Mouse (Mus musculus) cerebellum, adult 2 months (tissue): ENCODE results near the gene Zfp488.

ENCODE experiments used
- CTCF ChIP-seq: fragments of 200-500 bp; IDR thresholded peaks from 2 replicates; pipeline ENCODE4 v1.5.1; 2011; ENCODE audit warnings: low read depth, mild to moderate bottlenecking, control low read depth, low read length, moderate library complexity, borderline replicate concordance; ENCODE audit not compliant: insufficient read depth
- POLR2A ChIP-seq: fragments of 200-500 bp; IDR thresholded peaks from 2 replicates; pipeline ENCODE4 v1.6.1; 2011; ENCODE audit warnings: low read length, control low read depth, borderline replicate concordance; ENCODE audit not compliant: insufficient read depth

DNA sequence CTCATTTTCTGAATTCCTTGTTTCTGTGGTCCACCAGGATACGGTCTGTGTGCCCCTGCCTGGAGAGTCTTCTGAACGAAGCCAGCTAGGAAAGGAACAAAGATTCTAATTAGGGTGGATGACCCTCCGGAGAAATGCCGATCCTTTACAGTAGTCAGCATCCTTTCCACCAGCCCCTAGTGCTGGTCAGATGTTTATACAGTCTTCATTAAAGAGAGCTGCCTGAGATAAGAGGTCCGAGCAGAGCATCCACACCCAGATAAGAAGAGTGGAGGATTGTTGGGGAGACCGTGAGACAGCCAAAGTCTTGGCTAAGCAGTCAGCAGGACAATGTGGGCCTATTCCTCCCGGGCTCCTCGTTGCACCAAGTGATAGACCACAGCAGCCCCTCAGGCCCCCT is 37.8 kb downstream of the Zfp488 start, which contains the start of gene Gdf2:
- TF ChIP-seq CTCF (no peak), POLR2A (no peak)
